Mouse (Mus musculus) CH12.LX (cell line): ENCODE results near the gene Zfp523.

Experiments used
- CTCF ChIP-seq, 2 experiments: IDR thresholded peaks in 1 of 2; conservative IDR thresholded peaks in 1 of 2; 2 replicates each; pipeline ENCODE4 v1.5.1; 2011 to 2012; ENCODE audit warnings: low read depth in 2 of 2, low read length in 2 of 2, improper control_type of control experiment in 1 of 2, inconsistent platforms in 1 of 2, mild to moderate bottlenecking in 1 of 2, moderate library complexity in 1 of 2
- ETS1 ChIP-seq: conservative IDR thresholded peaks from 2 replicates; pipeline ENCODE4 v1.6.1; 2012; ENCODE audit warnings: low read depth, mild to moderate bottlenecking, inconsistent platforms, low read length, improper control_type of control experiment, moderate library complexity
- MAX ChIP-seq: IDR thresholded peaks from 2 replicates; pipeline ENCODE4 v1.6.1; 2011; ENCODE audit warnings: low read length, improper control_type of control experiment
- PAX5 ChIP-seq: IDR thresholded peaks from 2 replicates; pipeline ENCODE4 v1.6.1; 2012; ENCODE audit warnings: low read length, inconsistent platforms, mixed read lengths
- POLR2A ChIP-seq: IDR thresholded peaks from 2 replicates; pipeline ENCODE4 v1.6.1; 2011; ENCODE audit warnings: low read depth, mild to moderate bottlenecking, improper control_type of control experiment, low read length
- UBTF ChIP-seq: IDR thresholded peaks from 2 replicates; pipeline ENCODE4 v1.6.1; 2012; ENCODE audit warnings: low read depth, mild to moderate bottlenecking, inconsistent platforms, low read length, improper control_type of control experiment, moderate library complexity
- ZKSCAN1 ChIP-seq: IDR thresholded peaks from 2 replicates; pipeline ENCODE4 v1.6.1; 2012; ENCODE audit warnings: low read depth, inconsistent platforms, low read length, improper control_type of control experiment, borderline replicate concordance
- ZMIZ1 ChIP-seq: IDR thresholded peaks from 2 replicates; pipeline ENCODE4 v1.6.1; 2012; ENCODE audit warnings: low read depth, mild to moderate bottlenecking, inconsistent platforms, low read length, improper control_type of control experiment

DNA sequence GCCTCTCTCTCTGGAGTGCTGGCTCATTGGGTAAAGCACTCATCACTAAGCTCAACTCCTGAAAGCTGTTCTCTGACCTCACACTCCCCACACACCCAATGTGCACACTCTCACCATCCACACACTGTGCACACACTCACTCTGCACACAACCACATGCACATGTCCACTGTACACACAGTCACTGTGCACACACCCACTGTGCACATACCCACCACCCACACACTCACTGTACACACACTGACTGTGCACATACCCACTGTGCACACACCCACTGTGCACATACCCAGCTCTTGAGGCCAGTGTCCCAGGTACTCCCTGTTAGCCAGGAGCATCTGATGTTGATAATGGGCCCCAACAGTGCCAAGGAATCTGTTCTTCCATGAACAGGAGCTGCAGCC lies 45.8 kb upstream of the Zfp523 start:
- TF ChIP-seq MAX: no peak
- no peak for TF ChIP-seq CTCF (conservative IDR thresholded peaks at IDR 0.05 in 1 of 2, IDR thresholded peaks at IDR 0.05 in 1 of 2; ENCODE audit: low read depth in 2 of 2, low read length in 2 of 2)
- no peak for TF ChIP-seq POLR2A
- no peak for TF ChIP-seq UBTF
- TF ChIP-seq ZMIZ1: no peak
- no peak for TF ChIP-seq PAX5
- TF ChIP-seq ZKSCAN1: no peak
- no peak for TF ChIP-seq ETS1
